Mouse (Mus musculus): ENCODE measurements at regions not wholly inside any gene's neighbourhood (a gene's known extent, or its start where the extent isn't known, plus 50 kb on each side); places are given as distances from the start of the nearest gene placed in this dataset.

DNA sequence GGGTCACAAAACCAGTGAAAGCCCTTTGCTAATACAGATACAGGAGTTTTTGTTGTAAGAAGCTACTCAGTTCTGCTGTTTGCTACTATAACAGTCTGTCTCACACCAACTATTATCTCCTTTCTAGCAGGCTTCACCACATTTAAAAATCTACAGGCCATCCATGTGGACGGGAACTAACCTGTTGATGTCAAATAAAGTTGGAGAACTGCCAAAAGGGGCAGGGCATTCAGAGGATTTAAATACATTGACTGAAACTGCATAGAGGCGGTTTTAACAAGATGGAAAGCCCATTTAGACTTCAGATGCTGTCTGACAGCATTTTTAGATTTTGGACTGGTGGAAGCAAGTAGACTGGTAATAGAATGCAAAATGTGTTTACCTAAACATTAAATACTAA, 266.0 kb downstream of the Usp25 start:
- H3K4me3 ChIP-seq = no peak overlapping the region
- H3K27me3 ChIP-seq (ENCODE audit: insufficient read depth, poor library complexity, severe bottlenecking) = no peaks in the 10 kb centered on the region
- H3K4me1 ChIP-seq = no peaks in the 10 kb centered on the region
- 80% methylated on average over 2 of the region's 2 CpGs for WGBS
- DNase-seq (ENCODE audit: low spot score) = no peak
- H3K36me3 ChIP-seq = no peaks in the 10 kb centered on the region
- no peaks in the 10 kb centered on the region for H3K9me3 ChIP-seq
- H3K27ac ChIP-seq = no peak overlapping the region

DNA sequence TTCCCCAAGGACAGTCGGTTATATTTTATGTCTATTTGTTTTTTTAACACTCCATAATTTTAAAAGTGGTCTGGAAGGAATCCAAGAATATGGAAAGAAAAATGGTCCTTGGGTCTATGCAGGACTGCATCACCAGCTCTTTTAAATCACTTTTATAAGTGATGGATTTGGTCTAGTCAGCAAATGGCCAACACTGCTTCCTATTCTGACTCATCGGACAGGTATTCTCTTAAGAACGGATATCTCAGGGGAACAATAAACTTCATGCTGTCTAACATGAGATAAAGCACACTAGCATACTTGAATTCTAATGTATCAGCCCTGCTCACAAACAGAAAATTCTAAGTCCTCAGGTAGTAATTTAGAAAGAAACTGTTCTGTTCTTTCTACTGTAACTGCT, 259.8 kb downstream of the Usp25 start:
- Histone ChIP-seq H3K27me3 (ENCODE audit: insufficient read depth, poor library complexity, severe bottlenecking) (no peaks in the 10 kb centered on the region), H3K4me1 (no peaks in the 10 kb centered on the region), H3K27ac (no peak overlapping the region)

DNA sequence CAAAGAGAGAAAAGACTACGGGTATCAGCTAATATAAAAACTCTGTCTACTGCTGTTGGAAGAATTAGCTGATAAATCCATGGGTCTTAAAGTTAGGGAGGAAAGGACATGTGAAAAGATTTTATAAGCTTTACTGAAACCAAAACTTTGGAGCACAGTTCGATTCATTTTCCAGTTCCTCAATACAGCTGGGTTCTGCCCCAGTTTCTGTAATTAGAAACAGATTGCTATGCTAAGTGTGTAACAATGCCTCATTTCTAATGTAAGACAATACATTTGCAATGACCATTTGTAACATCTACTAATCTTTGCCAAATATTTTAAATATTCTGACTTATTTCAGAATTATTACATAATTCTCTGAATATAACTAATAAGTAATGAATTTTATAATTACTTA, 255.4 kb downstream of the Usp25 start:
- Histone ChIP-seq H3K27me3 (ENCODE audit: insufficient read depth, poor library complexity, severe bottlenecking) (no peaks in the 10 kb centered on the region), H3K4me1 (no peaks in the 10 kb centered on the region), H3K9me3 (no peaks in the 10 kb centered on the region), H3K36me3 (no peaks in the 10 kb centered on the region), H3K4me3 (no peak overlapping the region), H3K27ac (no peak overlapping the region)
- 73% methylated on average over 2 of the region's 2 CpGs for WGBS
- DNase-seq (ENCODE audit: low spot score) = no peak

More for the DNA sequence above, 259.8 kb downstream of the Usp25 start:
- DNase-seq (ENCODE audit: low spot score) = no peak
- 69% methylated on average over 3 of the region's 3 CpGs for WGBS
- no peaks in the 10 kb centered on the region for H3K36me3 ChIP-seq
- H3K4me3 ChIP-seq = no peak overlapping the region
- no peaks in the 10 kb centered on the region for H3K9me3 ChIP-seq

DNA sequence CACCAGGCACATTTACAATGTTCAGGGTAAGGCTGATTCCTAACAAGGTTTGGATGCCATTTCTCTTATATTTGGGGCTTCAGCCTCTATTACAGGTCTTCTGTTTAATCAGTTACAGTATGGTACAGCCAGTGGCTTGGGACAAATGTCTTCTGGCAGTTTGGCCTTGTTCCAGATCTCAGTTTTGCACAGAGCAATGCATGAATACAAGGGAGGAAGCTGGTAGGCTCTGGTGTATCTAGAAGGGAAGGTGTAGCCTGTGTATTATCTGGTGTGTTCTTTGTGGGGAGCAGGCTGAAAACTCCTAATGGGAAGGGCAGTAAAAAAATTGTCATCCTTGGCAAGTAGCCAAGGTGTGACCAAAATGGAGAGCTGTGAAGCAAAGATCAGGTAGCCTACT, 254.2 kb downstream of the Usp25 start:
- DNase-seq (ENCODE audit: low spot score) = no peak
- Histone ChIP-seq H3K27me3 (ENCODE audit: insufficient read depth, poor library complexity, severe bottlenecking) (no peaks in the 10 kb centered on the region), H3K27ac (no peak overlapping the region), H3K4me3 (no peak overlapping the region), H3K4me1 (no peaks in the 10 kb centered on the region), H3K36me3 (no peaks in the 10 kb centered on the region), H3K9me3 (no peaks in the 10 kb centered on the region)

DNA sequence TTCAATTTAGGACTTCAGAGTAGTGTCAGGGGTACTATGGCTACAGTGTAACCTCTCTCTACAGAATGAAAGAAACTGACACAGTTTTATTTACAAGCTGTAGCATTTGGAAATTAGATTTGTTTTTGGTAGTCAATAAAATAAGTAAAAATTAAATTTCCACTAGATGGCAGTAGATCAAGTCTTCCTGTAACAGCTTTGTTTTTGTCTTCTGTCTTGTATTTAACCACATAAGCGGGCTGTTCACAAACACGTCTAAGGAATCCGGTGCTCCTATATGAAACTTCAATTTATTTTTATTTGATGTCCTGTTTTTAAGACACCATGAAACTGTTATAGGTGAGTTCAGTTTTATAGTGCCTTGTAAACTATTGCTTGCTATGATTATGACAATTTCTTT, 238.8 kb downstream of the Usp25 start:
- Histone ChIP-seq H3K9me3 (no peaks in the 10 kb centered on the region), H3K4me3 (no peak overlapping the region), H3K27ac (no peak overlapping the region), H3K4me1 (no peaks in the 10 kb centered on the region), H3K27me3 (ENCODE audit: insufficient read depth, poor library complexity, severe bottlenecking) (no peaks in the 10 kb centered on the region), H3K36me3 (no peaks in the 10 kb centered on the region)
- WGBS = 68% methylated on average over 3 of the region's 3 CpGs
- DNase-seq (ENCODE audit: low spot score) = no peak

DNA sequence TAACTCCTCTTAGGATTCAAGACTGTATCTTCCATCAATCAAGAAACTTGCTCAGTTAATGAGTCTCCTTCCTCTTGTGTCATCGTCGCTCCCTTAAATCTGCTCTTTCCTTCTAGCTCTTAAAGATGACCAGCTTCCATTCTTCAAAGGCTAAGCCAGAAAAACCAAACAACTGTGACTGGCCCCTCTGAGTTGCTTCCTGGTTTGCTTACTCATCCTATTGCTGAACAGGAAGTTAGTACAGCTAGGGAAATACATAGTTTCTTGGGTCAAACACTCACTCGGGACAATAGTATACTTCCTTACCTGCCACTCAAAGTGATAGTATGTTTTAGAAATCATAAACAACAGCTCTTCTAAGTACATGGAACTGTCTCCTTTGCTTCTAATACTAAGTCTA, 237.9 kb downstream of the Usp25 start:
- Histone ChIP-seq H3K36me3 (no peaks in the 10 kb centered on the region), H3K27me3 (ENCODE audit: insufficient read depth, poor library complexity, severe bottlenecking) (no peaks in the 10 kb centered on the region)
- 64% methylated on average over 3 of the region's 3 CpGs for WGBS

DNA sequence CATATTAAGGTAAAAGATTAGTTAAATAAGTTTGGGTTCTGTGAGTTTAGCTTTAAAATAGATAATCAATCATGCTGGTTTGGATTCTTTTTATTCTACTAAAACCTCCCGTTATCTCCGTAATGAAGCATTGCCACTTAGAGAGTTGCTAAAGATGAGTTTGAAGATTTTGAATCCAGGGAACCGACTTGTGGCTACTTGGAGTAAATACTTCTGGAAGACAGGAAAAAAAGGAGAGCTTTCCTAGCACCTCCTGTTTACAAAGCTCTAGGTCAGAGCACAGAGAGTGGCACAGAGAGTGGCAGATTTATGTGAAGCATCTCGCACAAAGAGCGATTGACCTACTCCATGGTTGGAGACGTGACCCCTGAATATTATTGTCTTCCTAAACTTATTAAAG, 227.4 kb downstream of the Usp25 start:
- H3K9me3 ChIP-seq = no peaks in the 10 kb centered on the region
- no peak for DNase-seq (ENCODE audit: low spot score)
- WGBS = 78% methylated on average over 6 of the region's 6 CpGs
- no peaks in the 10 kb centered on the region for H3K27me3 ChIP-seq (ENCODE audit: insufficient read depth, poor library complexity, severe bottlenecking)
- no peak overlapping the region for H3K27ac ChIP-seq
- no peaks in the 10 kb centered on the region for H3K36me3 ChIP-seq
- H3K4me3 ChIP-seq = no peak overlapping the region
- no peaks in the 10 kb centered on the region for H3K4me1 ChIP-seq

More for the DNA sequence above, 237.9 kb downstream of the Usp25 start:
- DNase-seq (ENCODE audit: low spot score) = no peak
- H3K4me1 ChIP-seq = no peaks in the 10 kb centered on the region
- no peak overlapping the region for H3K27ac ChIP-seq
- H3K9me3 ChIP-seq = no peaks in the 10 kb centered on the region
- no peak overlapping the region for H3K4me3 ChIP-seq

DNA sequence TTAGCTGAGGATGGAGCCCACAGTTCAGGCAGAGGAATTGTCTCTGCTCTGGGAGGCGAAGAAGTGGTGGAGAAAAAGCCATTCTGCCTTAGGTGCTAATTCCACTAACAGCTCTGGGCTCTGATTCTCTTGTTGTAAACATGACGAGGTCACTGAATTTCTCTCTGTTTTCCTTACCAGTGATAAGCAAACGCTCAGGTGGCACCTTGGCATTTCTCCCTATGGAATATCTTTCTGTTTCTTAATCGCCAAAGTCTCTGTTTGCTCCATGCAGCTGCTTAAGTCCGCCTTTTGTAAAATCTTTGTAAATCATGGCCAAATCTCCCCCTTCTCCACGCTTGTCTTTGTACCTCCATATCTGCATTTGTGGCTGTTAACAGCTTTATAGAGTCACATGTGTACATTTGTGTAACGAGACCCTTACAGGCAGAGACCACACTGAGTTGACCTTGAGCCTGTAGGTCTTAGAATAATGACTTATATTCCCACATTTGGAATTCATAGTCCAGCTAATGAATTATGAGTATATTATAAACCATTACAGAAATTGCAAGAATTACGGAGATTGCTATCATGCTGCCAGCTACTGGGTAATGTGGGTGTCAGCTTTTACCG, 225.8 kb downstream of the Usp25 start:
- no peak overlapping the region for H3K27ac ChIP-seq
- WGBS = 71% methylated on average over 9 of the region's 9 CpGs
- no peaks in the 10 kb centered on the region for H3K4me1 ChIP-seq
- no peak for DNase-seq (ENCODE audit: low spot score)
- H3K9me3 ChIP-seq = no peaks in the 10 kb centered on the region
- no peaks in the 10 kb centered on the region for H3K27me3 ChIP-seq (ENCODE audit: insufficient read depth, poor library complexity, severe bottlenecking)
- H3K4me3 ChIP-seq = no peak overlapping the region
- no peaks in the 10 kb centered on the region for H3K36me3 ChIP-seq

DNA sequence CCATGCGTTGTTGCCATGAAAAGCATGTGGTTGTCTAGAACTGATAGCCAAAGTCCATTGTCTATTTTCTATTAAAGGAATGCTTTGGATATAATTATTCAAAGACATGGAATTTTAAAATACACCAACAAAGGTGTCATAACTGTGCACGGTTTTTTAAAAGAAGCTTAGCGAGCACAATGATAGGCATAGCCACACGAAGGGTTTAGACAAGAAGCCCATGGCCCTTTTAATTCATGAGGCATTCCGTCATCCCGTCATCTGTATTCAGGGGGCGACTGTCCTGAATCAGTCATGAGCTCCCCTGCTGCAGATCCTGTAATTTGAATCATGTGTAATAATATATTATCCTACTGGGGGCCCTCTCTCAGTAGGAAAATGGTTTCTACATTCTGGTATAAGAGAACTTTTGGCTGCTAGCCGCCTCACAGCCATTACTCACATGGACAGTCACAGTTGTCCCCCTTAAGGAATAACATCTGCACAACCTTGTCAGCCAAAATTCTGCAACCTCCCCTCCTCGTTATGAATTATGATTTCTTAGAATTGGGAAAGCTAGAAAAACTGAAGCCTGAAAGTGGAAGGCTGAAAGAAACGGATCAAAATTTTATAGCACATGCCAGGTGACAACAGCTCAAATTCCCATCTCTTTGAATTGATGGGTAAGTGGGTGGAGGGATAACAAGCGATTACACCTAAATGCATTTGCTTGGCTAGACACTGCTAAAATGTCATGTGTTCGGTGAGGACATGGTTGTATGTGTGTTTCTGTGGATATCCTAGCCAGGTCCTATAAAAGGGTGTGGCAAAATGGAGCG, 225.1 kb downstream of the Usp25 start:
- 80% methylated on average over 13 of the region's 13 CpGs for WGBS
- Histone ChIP-seq H3K4me3 (no peak overlapping the region), H3K36me3 (no peaks in the 10 kb centered on the region), H3K4me1 (no peaks in the 10 kb centered on the region), H3K27ac (no peak overlapping the region), H3K27me3 (ENCODE audit: insufficient read depth, poor library complexity, severe bottlenecking) (no peaks in the 10 kb centered on the region), H3K9me3 (no peaks in the 10 kb centered on the region)
- no peak for DNase-seq (ENCODE audit: low spot score)

DNA sequence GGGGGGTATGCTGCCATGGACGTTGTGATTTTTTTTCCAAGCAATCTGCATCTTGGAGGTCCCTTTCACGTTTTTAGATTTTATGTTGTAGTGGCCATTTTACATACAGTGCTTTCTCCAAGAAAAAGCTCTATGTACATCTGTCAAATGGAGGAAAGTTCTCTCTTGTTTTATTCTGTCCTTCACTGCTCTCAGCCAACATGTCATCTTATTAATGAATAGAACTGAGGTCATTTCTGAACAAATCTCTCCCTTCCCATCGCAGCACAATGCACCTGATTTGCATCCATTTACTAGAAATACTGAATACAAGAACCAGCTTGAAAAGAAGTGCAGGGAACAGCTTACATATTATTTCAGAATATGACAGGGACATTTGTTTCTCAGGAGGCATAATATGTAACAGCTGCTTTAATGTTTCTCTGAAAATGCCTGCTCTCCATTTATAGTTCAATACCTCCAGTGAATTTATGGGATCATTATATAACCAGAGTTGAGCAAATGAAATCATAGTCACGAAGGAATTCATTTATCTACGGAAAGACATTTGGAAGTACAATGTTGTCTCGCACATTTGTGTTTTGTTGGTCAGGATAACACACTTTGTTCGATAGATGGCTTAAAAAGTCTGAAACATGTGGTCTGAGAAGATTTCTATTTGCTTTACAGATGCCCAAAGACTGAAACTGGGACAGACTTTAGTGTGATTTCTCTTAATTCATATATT, 224.3 kb downstream of the Usp25 start:
- no peak for DNase-seq (ENCODE audit: low spot score)
- no peaks in the 10 kb centered on the region for H3K36me3 ChIP-seq
- no peaks in the 10 kb centered on the region for H3K9me3 ChIP-seq
- 79% methylated on average over 7 of the region's 7 CpGs for WGBS
- no peak overlapping the region for H3K4me3 ChIP-seq
- no peaks in the 10 kb centered on the region for H3K27me3 ChIP-seq (ENCODE audit: insufficient read depth, poor library complexity, severe bottlenecking)
- H3K4me1 ChIP-seq = no peaks in the 10 kb centered on the region
- H3K27ac ChIP-seq = no peak overlapping the region

DNA sequence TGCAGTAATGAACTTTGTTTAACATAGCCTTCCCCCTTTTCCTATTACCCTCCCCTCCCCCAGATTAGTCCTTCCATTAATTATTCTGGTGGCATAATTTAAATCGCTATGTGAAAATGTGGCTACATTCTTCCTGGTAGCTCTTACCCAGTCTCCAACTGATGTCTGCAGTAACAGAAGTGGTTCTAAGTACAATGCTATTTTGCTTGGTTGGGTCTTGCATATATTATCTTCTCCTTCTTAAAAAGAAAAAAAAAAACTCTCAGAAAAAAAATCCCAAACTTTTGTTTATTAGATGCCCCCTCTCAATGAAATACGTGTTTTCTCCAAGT, 223.7 kb downstream of the Usp25 start:
- Histone ChIP-seq H3K9me3 (no peaks in the 10 kb centered on the region), H3K36me3 (no peaks in the 10 kb centered on the region), H3K27ac (no peak overlapping the region), H3K4me1 (no peaks in the 10 kb centered on the region), H3K4me3 (no peak overlapping the region), H3K27me3 (ENCODE audit: insufficient read depth, poor library complexity, severe bottlenecking) (no peaks in the 10 kb centered on the region)
- 86% methylated on average over 2 of the region's 2 CpGs for WGBS
- no peak for DNase-seq (ENCODE audit: low spot score)

DNA sequence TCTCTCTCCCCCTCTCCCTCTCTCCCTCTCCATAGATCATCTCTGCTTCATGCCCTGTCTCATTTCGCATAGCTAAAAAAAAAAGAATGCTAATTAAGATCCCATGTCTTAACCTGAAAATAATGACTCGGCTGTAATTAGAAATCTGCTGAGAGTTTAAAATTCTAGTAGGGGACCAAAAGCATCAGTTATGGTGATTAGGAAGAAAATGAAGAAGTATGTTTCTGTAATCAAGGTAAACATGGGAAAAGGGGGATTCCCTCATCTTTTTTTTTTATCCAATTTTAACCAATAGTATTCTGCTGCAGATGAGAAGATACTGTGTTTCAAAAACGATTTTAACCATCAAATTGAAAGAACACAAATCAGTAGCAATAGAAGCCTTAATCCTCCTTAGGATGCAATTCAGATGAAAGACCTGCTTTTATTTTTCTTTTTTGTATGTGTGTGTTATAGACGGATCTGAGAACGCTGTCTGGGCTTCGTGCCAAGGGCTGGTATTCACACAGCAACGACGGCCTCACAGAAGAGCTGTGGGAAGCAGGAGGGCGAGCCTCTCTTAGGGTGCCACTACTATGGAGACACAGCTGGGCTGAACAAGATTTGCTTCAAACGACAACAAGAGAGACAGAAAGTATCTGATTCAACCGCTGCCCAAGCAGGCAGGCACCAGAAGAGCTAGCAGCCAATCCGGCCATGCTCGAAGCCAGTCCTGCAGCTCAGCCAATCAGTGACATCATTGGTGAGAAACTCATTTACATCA, 223.2 kb downstream of the Usp25 start:
- 60% methylated on average over 13 of the region's 13 CpGs for WGBS

DNA sequence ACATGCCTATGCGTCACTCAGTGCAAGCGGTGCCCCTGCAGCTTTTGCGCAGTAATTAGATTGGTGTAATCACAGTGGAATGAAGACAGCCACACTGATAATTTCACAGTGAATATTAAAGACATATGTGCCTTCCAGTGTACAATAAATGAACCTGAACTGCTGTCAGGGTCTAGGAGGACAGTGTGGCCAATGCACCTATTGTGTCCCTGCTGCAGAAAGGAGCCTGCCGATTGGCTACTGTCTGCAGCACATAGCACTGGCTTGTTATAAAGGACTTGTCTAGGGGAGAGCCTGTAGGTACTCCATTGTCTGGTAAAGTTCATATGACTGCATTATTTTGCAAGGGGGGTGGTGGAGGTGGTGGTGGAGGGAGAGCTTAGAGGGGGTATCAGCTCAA, 222.5 kb downstream of the Usp25 start:
- Histone ChIP-seq H3K36me3 (no peaks in the 10 kb centered on the region), H3K4me3 (no peak overlapping the region), H3K4me1 (no peaks in the 10 kb centered on the region), H3K9me3 (no peaks in the 10 kb centered on the region), H3K27ac (no peak overlapping the region), H3K27me3 (ENCODE audit: insufficient read depth, poor library complexity, severe bottlenecking) (no peaks in the 10 kb centered on the region)
- no peak for DNase-seq (ENCODE audit: low spot score)
- 86% methylated on average over 4 of the region's 4 CpGs for WGBS

More for the DNA sequence above, 223.2 kb downstream of the Usp25 start:
- peak; percentile 75 for DNase-seq (ENCODE audit: low spot score)
- Histone ChIP-seq H3K4me3 (no peak overlapping the region; the same call in 1 of the 2 replicates), H3K27ac (no peak overlapping the region), H3K27me3 (ENCODE audit: insufficient read depth, poor library complexity, severe bottlenecking) (no peaks in the 10 kb centered on the region), H3K36me3 (no peaks in the 10 kb centered on the region), H3K4me1 (no peaks in the 10 kb centered on the region), H3K9me3 (no peaks in the 10 kb centered on the region)
